Mouse (Mus musculus) midbrain, embryonic 13.5 days (tissue): Measurements from ENCODE around the gene Hectd2. TPM values are rescaled to one million over a fixed set of nuclear protein-coding genes. Genes with fewer than 3 reads are reported as not detected.

Experiments used
- ATAC-seq: fragments of 200-750 bp; cut with Nextera tagmentation; 2 replicates; pipeline ENCODE4 v1.8.0; 2017; ENCODE audit warnings: mild to moderate bottlenecking, moderate TSS enrichment, moderate library complexity
- H3K27ac ChIP-seq: fragments of 300-500 bp; sonication (generic); 2 replicates; pipeline ENCODE4 v1.5.1; 2015; ENCODE audit warnings: inconsistent platforms, mild to moderate bottlenecking, moderate library complexity
- H3K27me3 ChIP-seq: fragments of 300-500 bp; sonication (generic); 2 replicates; pipeline ENCODE4 v1.6.1; 2015; ENCODE audit warnings: mild to moderate bottlenecking, inconsistent platforms
- H3K36me3 ChIP-seq: fragments of 300-500 bp; sonication (generic); 2 replicates; pipeline ENCODE4 v1.6.1; 2015; ENCODE audit warnings: mild to moderate bottlenecking, inconsistent platforms
- H3K4me1 ChIP-seq: fragments of 300-500 bp; sonication (generic); replicated peaks from 2 replicates; pipeline ENCODE4 v1.6.1; 2015; ENCODE audit warnings: inconsistent platforms
- H3K4me2 ChIP-seq: fragments of 300-500 bp; sonication (generic); replicated peaks from 2 replicates; pipeline ENCODE4 v1.6.1; 2015; ENCODE audit warnings: moderate library complexity, mild to moderate bottlenecking, inconsistent platforms
- H3K4me3 ChIP-seq: fragments of 300-500 bp; sonication (generic); replicated peaks from 2 replicates; pipeline ENCODE4 v1.5.1; 2015; ENCODE audit warnings: mild to moderate bottlenecking, inconsistent platforms
- H3K9ac ChIP-seq: fragments of 300-500 bp; sonication (generic); replicated peaks from 2 replicates; pipeline ENCODE4 v1.6.1; 2015; ENCODE audit warnings: mild to moderate bottlenecking, inconsistent platforms
- H3K9me3 ChIP-seq: fragments of 300-500 bp; sonication (generic); 2 replicates; pipeline ENCODE4 v1.6.1; 2016; ENCODE audit warnings: mild to moderate bottlenecking, inconsistent platforms
- WGBS: fragments of 180-500 bp; shearing (Covaris S2); methylation state at CpG from one replicate; pipeline ENCODE4 v1.1.7; 2015; 5-methylcytosine and 5-hydroxymethylcytosine counted together
- polyA plus RNA-seq: library from polyadenylated mRNA; unstranded; fragments of >200 nt; fragmentation: Nextera tagmentation; extraction: Ambion mirVana; gene quantifications from 2 replicates; pipeline ENCODE4 v1.2.1, GENCODE M21; 2015

The Hectd2 gene
- polyA plus RNA-seq, 1 experiment from 2014 or later = 9.4 TPM

DNA sequence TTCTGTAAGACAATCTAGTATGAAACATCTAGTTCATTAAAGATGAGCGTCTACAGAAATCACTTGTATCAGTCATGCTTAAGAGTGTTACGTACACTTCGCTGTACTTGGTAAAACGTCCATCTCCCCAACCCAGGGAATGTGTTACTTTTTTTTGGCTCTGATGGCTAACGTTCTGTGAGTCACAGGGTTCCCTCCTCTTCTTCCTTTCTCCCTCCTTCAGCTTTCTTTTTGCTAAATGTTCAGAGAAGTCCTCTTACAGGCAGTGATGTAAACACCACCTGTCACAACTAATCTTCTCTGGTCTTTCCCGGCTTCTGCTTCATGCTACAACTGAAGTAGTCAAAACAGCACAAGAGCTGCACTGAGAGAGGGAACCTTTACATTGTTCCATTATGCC is 20.7 kb downstream of the Hectd2 start:
- Histone ChIP-seq H3K27me3 (no peaks in the 10 kb centered on the region), H3K9ac (no peak overlapping the region), H3K4me3 (no peak overlapping the region), H3K27ac (no peak overlapping the region), H3K4me2 (no peak overlapping the region), H3K36me3 (peaks cover 4% of the 10 kb centered on the region; the same call in 1 of the 2 replicates), H3K4me1 (no peaks in the 10 kb centered on the region), H3K9me3 (no peaks in the 10 kb centered on the region)
- WGBS = 94% methylated on average over 6 of the region's 6 CpGs
- ATAC-seq = no peak

DNA sequence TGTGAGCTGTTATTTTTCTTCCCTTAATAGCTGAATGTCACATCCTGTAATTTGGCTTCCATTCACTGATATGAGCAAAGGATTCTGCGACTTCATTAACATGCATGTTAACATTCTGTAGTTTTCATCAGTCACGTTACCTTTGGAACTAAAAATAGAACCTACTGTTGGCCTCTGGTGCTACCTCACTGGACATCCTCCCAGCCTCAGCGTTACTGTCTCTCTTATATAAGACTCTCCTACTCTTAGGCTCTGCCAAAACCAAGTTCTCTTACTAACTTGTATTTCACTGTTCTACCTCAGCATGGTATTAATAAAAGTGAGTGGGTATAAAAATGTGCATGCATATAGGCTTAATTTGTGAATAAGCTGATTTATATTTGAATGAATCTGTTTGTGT is 26.4 kb downstream of the Hectd2 start:
- no peaks in the 10 kb centered on the region for H3K9me3 ChIP-seq
- ATAC-seq = no peak
- 0 out of 2 replicates have a peak, but pooled peaks cover 4% of the 10 kb centered on the region for H3K36me3 ChIP-seq
- 81% methylated on average over 3 of the region's 3 CpGs for WGBS
- H3K4me3 ChIP-seq = no peak overlapping the region
- H3K4me1 ChIP-seq = no peaks in the 10 kb centered on the region
- H3K27me3 ChIP-seq = no peaks in the 10 kb centered on the region
- H3K27ac ChIP-seq = no peak overlapping the region
- H3K4me2 ChIP-seq = no peak overlapping the region
- no peak overlapping the region for H3K9ac ChIP-seq

DNA sequence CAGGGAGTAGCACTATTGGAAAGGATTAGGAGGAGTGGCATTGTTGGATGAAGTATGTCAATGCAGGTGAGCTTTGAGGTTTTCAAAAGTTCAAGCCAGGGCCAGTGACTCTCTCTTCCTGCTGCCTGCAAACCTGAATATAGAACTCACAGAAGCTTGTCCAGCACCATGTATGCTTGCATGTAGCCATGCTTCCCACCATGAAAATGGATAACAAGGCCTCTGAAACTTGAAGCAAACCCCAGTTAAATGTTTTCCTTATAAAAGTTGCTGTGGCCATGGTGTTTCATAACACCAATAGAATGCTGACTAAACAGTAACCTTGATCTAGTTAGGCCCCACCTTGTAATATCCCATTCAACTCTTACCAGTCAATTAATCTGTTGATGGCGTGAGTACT is 27.7 kb downstream of the Hectd2 start:
- Histone ChIP-seq H3K36me3 (no peaks in the 10 kb centered on the region), H3K27me3 (no peaks in the 10 kb centered on the region), H3K4me2 (no peak overlapping the region), H3K9me3 (no peaks in the 10 kb centered on the region), H3K4me1 (no peaks in the 10 kb centered on the region), H3K9ac (no peak overlapping the region), H3K4me3 (no peak overlapping the region), H3K27ac (no peak overlapping the region)
- WGBS = 95% methylated on average over 1 of the region's 1 CpGs
- no peak for ATAC-seq

DNA sequence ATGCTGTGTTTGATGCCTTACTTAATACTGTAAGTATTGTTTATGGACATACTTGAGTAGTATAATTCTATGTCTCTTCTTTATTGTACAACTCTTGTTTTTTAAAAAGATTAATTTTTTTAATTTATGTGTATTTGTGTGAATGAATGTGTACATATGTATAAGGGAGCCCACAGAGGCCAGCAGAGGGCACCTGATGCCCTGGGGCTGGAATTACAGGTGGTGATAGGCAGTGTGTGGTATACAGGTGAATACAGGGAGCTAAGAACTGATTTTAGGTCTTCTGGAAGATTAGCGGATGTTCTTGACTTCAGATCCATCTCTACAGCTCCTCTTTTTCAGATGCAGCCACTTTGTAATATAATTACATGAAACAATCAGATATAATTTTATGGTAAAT is 31.1 kb downstream of the Hectd2 start:
- Histone ChIP-seq H3K27ac (no peak overlapping the region), H3K4me3 (no peak overlapping the region), H3K4me1 (no peaks in the 10 kb centered on the region), H3K36me3 (peaks cover 12% of the 10 kb centered on the region), H3K9me3 (no peaks in the 10 kb centered on the region), H3K27me3 (no peaks in the 10 kb centered on the region), H3K9ac (no peak overlapping the region), H3K4me2 (no peak overlapping the region)
- WGBS = 97% methylated on average over 1 of the region's 1 CpGs
- 0 out of 2 replicates have a peak, but pooled peaks have one; percentile 56 for ATAC-seq

DNA sequence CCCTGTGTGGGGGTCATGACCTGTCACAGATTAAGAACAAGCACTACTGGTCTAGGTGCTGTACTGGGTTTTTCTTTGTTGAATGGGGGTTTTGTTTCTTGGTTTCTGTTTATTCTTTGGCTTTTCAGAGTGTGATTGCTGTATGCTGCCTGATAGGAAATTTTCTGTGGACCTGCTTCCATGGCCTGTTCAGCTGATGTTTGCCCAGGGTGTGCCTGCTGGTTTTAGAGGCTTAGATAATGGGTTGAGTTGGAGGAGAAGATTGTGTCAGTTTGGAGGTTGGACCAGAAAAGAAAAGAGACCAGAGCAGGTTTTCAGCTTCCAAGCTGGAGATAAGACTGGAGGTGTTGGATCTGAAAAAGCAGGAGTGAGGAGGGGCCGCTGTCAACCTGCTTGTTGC is 40.0 kb downstream of the Hectd2 start:
- no peaks in the 10 kb centered on the region for H3K27me3 ChIP-seq
- ATAC-seq = no peak
- no peak overlapping the region for H3K27ac ChIP-seq
- no peak overlapping the region for H3K4me3 ChIP-seq
- 96% methylated on average over 1 of the region's 1 CpGs for WGBS
- no peaks in the 10 kb centered on the region for H3K9me3 ChIP-seq
- 0 out of 2 replicates have a peak, but pooled peaks cover 3% of the 10 kb centered on the region for H3K36me3 ChIP-seq
- no peak overlapping the region for H3K9ac ChIP-seq
- no peaks in the 10 kb centered on the region for H3K4me1 ChIP-seq
- H3K4me2 ChIP-seq = no peak overlapping the region

DNA sequence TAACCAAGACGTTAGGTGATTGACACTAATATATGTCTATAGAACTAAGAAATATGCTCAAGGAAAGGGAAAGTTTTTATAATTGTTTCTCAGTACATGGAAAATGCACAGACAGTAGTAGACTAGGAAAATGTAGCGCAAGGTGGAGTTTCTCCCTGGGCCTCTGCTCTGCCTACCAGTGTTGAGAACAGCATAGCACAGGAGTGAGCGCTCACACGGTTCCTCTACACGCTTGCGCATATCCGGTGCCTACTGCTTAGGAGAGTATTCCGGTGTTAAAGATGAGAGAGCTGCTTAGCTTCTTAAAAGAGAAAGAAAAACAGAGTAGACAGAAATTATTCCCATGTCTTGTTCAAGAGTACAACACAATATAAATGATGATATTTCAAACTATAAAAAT is 47.4 kb downstream of the Hectd2 start:
- Histone ChIP-seq H3K36me3 (no peaks in the 10 kb centered on the region), H3K4me1 (peaks cover 9% of the 10 kb centered on the region), H3K4me3 (no peak overlapping the region), H3K4me2 (no peak overlapping the region), H3K9me3 (no peaks in the 10 kb centered on the region), H3K9ac (no peak overlapping the region), H3K27me3 (no peaks in the 10 kb centered on the region), H3K27ac (no peak overlapping the region)
- no peak for ATAC-seq
- WGBS = 85% methylated on average over 8 of the region's 8 CpGs

DNA sequence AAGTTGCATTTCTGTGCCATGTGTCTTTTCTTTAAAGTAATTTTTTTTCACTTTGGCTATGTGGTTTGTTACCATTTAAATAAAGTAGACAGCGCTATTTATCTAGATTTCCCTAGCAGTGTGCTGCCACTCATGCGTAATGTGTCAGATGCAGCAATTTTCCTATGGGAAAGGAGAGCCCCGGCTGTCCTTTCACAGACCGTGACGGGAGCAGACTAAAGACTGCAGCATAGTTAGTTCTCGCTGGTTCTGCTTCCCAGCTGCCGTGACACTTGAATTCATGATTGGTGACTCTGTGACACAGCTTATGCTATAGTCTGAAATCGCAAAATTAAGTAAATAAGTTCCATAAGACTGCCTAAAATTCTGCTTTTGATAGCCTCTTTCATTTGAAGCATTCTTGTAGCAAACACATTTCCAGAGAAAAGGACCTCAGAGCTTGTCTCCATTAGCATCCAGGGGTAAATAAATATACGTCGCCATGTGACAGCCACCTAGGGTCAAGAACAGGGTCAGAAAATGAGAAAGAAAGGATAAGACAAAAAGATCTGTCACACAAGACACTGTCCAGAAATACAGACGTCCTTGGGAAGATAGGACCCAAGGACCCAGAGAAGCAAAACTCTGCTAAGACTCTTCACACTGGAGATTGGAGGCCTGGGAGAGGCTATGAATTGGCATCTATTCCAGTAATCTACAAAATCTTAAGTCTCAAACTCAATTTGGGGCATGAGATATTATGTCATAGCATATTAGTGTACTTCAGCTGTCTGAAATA is 48.3 kb downstream of the Hectd2 start:
- H3K4me2 ChIP-seq = no peak overlapping the region
- no peak overlapping the region for H3K27ac ChIP-seq
- no peaks in the 10 kb centered on the region for H3K36me3 ChIP-seq
- no peak overlapping the region for H3K9ac ChIP-seq
- peak; percentile 60 for ATAC-seq
- peaks cover 9% of the 10 kb centered on the region for H3K4me1 ChIP-seq
- no peaks in the 10 kb centered on the region for H3K9me3 ChIP-seq
- H3K4me3 ChIP-seq = no peak overlapping the region
- WGBS = 37% methylated on average over 11 of the region's 11 CpGs
- H3K27me3 ChIP-seq = no peaks in the 10 kb centered on the region

DNA sequence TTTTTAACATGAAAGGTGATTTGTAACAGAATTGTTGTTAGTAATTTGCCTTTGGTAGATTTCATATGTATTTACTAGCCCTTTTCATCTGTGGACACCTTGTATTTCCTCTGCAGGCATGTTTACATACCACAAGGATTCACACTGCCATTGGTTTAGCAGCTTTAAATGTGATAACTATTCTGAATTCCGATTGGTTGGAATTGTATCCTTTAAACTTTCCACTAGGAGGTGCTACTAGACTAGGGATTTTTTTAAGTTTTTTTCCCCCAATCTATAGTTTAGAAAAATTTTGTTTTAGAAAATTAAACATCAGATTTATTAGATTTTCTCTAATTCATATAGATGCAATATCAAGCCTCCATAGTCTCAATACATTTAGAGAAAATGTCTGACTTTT is 51.8 kb downstream of the Hectd2 start:
- no peak for ATAC-seq
- H3K4me3 ChIP-seq = no peak overlapping the region
- H3K9ac ChIP-seq = no peak overlapping the region
- peaks cover 9% of the 10 kb centered on the region for H3K4me1 ChIP-seq
- H3K27ac ChIP-seq = no peak overlapping the region
- no peaks in the 10 kb centered on the region for H3K9me3 ChIP-seq
- no peaks in the 10 kb centered on the region for H3K27me3 ChIP-seq
- H3K4me2 ChIP-seq = no peak overlapping the region
- no peaks in the 10 kb centered on the region for H3K36me3 ChIP-seq
- 57% methylated on average over 1 of the region's 1 CpGs for WGBS

DNA sequence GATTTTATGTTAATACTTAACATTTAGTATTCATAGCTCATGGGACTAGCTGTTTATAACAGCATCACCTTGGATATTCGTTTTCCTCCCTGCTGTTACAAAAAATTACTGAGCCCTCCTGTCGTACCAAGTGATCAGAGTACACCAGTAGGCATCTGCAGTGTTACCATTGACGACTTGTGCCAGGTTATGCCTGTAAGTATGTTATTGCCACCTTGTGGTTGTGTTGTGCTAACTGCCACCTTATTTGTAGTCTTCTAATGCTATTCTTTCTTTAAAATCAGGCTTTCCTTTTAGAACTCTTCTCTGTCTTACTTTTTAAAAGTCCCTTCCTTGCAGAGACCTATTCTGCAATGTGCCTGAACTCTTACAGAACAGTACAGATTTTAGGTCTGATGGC is 54.8 kb downstream of the Hectd2 start:
- H3K9me3 ChIP-seq = no peaks in the 10 kb centered on the region
- no peak for ATAC-seq
- no peaks in the 10 kb centered on the region for H3K27me3 ChIP-seq
- WGBS = 55% methylated on average over 3 of the region's 3 CpGs
- no peak overlapping the region for H3K4me3 ChIP-seq
- H3K36me3 ChIP-seq = no peaks in the 10 kb centered on the region
- H3K27ac ChIP-seq = no peak overlapping the region
- H3K9ac ChIP-seq = no peak overlapping the region
- H3K4me2 ChIP-seq = no peak overlapping the region
- no peaks in the 10 kb centered on the region for H3K4me1 ChIP-seq

DNA sequence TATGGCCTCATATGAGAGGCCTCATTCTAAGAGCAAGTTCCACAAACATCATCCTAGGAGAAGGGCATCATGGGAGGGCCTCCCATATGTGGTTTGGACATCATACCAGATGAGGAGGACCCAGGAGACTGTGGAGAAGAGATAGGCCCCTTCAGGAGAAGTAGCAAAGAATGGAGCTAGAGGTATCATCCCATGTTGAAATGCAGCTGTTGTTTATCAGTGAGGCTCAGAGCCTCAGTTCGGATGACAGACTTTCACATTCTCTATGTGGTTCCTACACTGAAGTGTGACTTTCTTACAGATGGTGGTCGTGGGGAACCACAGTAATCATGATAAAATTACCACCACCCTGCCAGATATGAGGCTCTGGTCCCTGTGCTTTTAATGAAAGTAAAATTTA is 55.9 kb downstream of the Hectd2 start:
- H3K4me2 ChIP-seq = no peak overlapping the region
- H3K4me3 ChIP-seq = no peak overlapping the region
- 74% methylated on average over 2 of the region's 2 CpGs for WGBS
- no peaks in the 10 kb centered on the region for H3K36me3 ChIP-seq
- no peak overlapping the region for H3K27ac ChIP-seq
- H3K9ac ChIP-seq = no peak overlapping the region
- ATAC-seq = no peak
- H3K4me1 ChIP-seq = no peaks in the 10 kb centered on the region
- no peaks in the 10 kb centered on the region for H3K9me3 ChIP-seq
- H3K27me3 ChIP-seq = no peaks in the 10 kb centered on the region

DNA sequence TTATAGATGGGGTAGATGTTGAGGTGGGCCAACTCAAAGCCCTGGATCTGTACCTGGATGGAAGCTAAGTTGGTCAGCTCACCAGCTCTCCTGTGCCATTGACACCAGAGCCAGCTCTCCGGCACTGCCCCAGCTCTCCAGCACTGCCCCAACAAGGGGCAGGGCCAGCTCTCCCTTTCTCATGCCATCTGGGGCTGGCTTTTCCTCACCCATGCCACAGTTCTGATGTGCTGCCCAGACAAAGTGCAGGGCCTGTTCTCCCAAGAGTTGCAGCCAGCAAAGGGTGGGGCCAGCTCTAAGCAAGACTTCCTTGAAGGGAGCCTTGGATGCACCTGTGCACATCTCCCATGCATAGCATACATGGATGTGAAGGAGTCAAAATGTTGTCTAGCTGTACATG is 71.5 kb downstream of the Hectd2 start:
- no peaks in the 10 kb centered on the region for H3K27me3 ChIP-seq
- H3K9ac ChIP-seq = no peak overlapping the region
- no peak overlapping the region for H3K4me2 ChIP-seq
- WGBS = 100% methylated on average over 1 of the region's 1 CpGs
- H3K27ac ChIP-seq = no peak overlapping the region
- H3K4me3 ChIP-seq = no peak overlapping the region
- H3K36me3 ChIP-seq = no peaks in the 10 kb centered on the region
- no peak for ATAC-seq
- no peaks in the 10 kb centered on the region for H3K4me1 ChIP-seq
- no peaks in the 10 kb centered on the region for H3K9me3 ChIP-seq

DNA sequence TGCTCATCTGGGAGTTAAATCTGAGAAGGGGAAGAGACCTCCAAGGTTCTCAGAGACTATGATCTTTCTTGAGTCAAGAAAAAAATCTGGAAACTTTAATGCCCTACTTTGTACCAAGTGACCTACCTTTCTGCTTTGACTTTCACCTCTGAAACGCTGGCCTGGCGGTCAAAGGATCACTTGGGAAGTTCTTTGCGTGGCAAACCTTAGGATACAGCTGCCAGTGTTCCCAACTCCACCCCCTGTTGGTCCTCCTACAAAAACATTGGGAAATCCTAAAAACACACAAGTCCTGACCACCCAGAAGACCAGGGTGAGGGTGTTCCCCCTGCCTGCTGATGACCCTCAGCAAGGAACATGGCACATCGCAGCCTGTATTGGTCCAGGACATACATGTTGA is 72.4 kb downstream of the Hectd2 start:
- WGBS = 88% methylated on average over 4 of the region's 4 CpGs
- H3K9ac ChIP-seq = no peak overlapping the region
- H3K36me3 ChIP-seq = no peaks in the 10 kb centered on the region
- no peak for ATAC-seq
- no peak overlapping the region for H3K27ac ChIP-seq
- H3K9me3 ChIP-seq = no peaks in the 10 kb centered on the region
- no peak overlapping the region for H3K4me3 ChIP-seq
- no peak overlapping the region for H3K4me2 ChIP-seq
- H3K4me1 ChIP-seq = no peaks in the 10 kb centered on the region
- no peaks in the 10 kb centered on the region for H3K27me3 ChIP-seq

DNA sequence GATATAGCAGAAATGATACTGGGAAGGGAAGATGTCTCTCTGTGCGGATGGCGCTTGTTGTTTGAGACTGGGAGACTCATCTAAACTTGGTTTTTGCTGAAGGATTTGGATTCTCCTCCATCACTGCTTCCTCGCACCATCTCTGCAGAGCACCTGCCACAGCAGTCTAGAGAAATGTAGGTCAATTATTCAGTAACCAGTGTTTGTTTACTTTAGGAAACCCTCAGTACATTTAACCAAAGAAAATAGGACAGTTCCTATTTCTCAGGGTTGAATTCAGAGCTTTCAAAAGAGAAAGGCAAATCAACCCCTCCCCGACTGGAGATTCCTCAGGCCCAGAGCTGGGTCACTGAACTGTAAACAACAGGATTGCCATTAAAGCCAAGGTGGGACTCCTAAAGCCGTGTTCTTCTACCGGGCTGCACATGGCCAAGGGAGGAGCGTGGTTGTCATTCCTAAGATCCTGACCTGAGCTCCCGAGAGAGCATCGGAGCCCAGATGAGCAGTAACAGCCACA is 75.0 kb downstream of the Hectd2 start:
- Histone ChIP-seq H3K4me3 (no peak overlapping the region), H3K4me1 (no peaks in the 10 kb centered on the region), H3K9ac (no peak overlapping the region), H3K27ac (no peak overlapping the region), H3K4me2 (no peak overlapping the region), H3K9me3 (no peaks in the 10 kb centered on the region), H3K27me3 (0 out of 2 replicates have a peak, but pooled peaks cover 2% of the 10 kb centered on the region), H3K36me3 (no peaks in the 10 kb centered on the region)
- ATAC-seq = no peak
- 81% methylated on average over 9 of the region's 9 CpGs for WGBS
